Mouse (Mus musculus) ES-Bruce4 (cell line): ENCODE measurements around the gene Nat8f4.

Source experiments
- CTCF ChIP-seq: IDR thresholded peaks from one replicate; pipeline ENCODE4 v1.8.1; 2011; ENCODE audit warnings: low read depth, low read length
- EP300 ChIP-seq: IDR thresholded peaks from 2 replicates; pipeline ENCODE4 v1.6.1; 2011; ENCODE audit warnings: low read depth, low read length; ENCODE audit not compliant: insufficient read depth
- POLR2A ChIP-seq: IDR thresholded peaks from one replicate; pipeline ENCODE4 v1.8.1; 2011; ENCODE audit warnings: low read length; ENCODE audit not compliant: insufficient read depth

GRCm38 (mm10) chr6:85923643-85924042, 19.0 kb upstream of the Nat8f4 start:
- TF ChIP-seq POLR2A: no peak
- no peak for TF ChIP-seq CTCF
- TF ChIP-seq EP300: no peak
